In the genomic region with DNA sequence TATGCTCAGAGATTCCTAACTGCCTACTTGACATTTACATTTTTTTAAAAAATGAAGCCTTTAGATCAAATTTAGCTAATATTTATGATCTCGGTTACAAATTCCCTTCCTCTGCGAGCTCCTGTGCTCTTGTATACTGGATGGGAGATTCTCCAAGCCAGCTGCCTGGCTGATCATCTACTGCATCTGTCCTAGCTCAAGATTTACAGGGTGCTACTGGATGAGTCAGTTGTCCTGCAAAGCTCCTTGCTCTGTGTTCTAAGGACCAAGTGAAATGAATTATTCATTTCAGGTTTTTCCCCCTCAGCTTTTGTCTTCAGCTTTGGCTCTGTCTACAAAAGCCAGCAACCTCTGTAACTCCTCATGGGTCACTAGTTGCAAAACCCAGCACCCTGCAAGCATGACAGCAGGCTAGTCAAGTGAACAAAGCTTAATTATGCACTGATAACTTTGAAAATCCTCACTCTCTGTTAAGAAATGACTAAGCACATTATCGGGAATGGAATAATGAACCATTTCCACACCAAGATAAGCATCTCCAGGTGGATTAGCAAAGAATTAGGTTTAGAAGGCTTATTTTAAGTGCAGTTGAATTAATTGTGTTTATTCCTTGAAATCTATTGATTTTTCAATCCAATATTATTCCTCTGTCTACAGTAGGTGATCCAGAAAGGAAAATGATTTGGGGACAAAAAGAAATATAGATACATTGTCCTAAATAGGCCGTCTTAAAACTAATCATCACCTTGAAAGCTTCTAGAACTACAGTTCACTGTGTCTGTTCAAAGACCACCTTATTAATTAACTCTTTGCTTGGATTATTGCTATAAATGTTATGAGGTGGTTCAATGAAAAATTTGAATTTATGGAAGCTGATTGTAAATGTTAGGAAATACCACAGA, we compare ENCODE assay signal across 15 mouse cellular contexts.
DNase-seq lines count a peak whose midpoint lies in the region; ATAC-seq and TF ChIP-seq lines count a peak whose summit lies in the region.
"Had no signal": no experiment of that assay in that cellular context is flagged by ENCODE, and none has a peak within 500 bp of the region (broad histone marks: within the 10 kb centered on the region; RNA-seq: fewer than 3 reads in every experiment).

No protein-coding gene starts in this region.

- H3K9ac ChIP-seq in forebrain, embryonic 13.5 days: no peak overlapping the region
- H3K9ac ChIP-seq in midbrain, embryonic 12.5 days (replicated peaks): no peak overlapping the region
- H3K9ac ChIP-seq in liver, embryonic 12.5 days: no peak overlapping the region
- H3K9ac ChIP-seq: embryonic facial prominence, embryonic 15.5 days; heart, embryonic 15.5 days; limb, embryonic 15.5 days had no signal

- no peaks in the 10 kb centered on the region for H3K36me3 ChIP-seq in forebrain, embryonic 13.5 days (ENCODE audit: poor library complexity, severe bottlenecking)
- H3K36me3 ChIP-seq in forebrain, embryonic 10.5 days (replicated peaks): no peaks in the 10 kb centered on the region
- H3K36me3 ChIP-seq in midbrain, embryonic 12.5 days: no peaks in the 10 kb centered on the region
- H3K36me3 ChIP-seq in liver, embryonic 12.5 days: no peaks in the 10 kb centered on the region
- H3K36me3 ChIP-seq: embryonic facial prominence, embryonic 15.5 days; heart, embryonic 15.5 days; limb, embryonic 15.5 days had no signal

- no peak overlapping the region for H3K4me3 ChIP-seq in forebrain, embryonic 13.5 days
- no peak overlapping the region for H3K4me3 ChIP-seq in forebrain, embryonic 10.5 days
- no peak overlapping the region for H3K4me3 ChIP-seq in midbrain, embryonic 12.5 days
- H3K4me3 ChIP-seq in liver, embryonic 12.5 days: no peak overlapping the region
- H3K4me3 ChIP-seq: embryonic facial prominence, embryonic 15.5 days; heart, embryonic 15.5 days; limb, embryonic 15.5 days; megakaryocyte, embryonic 14.5 days had no signal

- no peak overlapping the region for H3K4me2 ChIP-seq in forebrain, embryonic 13.5 days
- no peak overlapping the region for H3K4me2 ChIP-seq in midbrain, embryonic 12.5 days (replicated peaks)
- no peak overlapping the region for H3K4me2 ChIP-seq in liver, embryonic 12.5 days
- H3K4me2 ChIP-seq: embryonic facial prominence, embryonic 15.5 days; heart, embryonic 15.5 days; limb, embryonic 15.5 days had no signal

- POLR2A ChIA-PET in Patski (lab: Charles Lee): no interaction called here

- no peaks in the 10 kb centered on the region for H3K27me3 ChIP-seq in forebrain, embryonic 13.5 days
- no peaks in the 10 kb centered on the region for H3K27me3 ChIP-seq in forebrain, embryonic 10.5 days (ENCODE audit: poor library complexity, severe bottlenecking)
- peaks cover 32% of the 10 kb centered on the region for H3K27me3 ChIP-seq in Patski
- 0 out of 2 replicates have a peak, but pooled peaks cover 2% of the 10 kb centered on the region for H3K27me3 ChIP-seq in midbrain, embryonic 12.5 days
- H3K27me3 ChIP-seq in liver, embryonic 12.5 days (replicated peaks): no peaks in the 10 kb centered on the region
- H3K27me3 ChIP-seq: embryonic facial prominence, embryonic 15.5 days; heart, embryonic 15.5 days; limb, embryonic 15.5 days; megakaryocyte, embryonic 14.5 days had no signal

- TF ChIP-seq CTCF in Patski (IDR thresholded peaks at IDR 0.05): no peak

- H3K4me1 ChIP-seq in forebrain, embryonic 13.5 days: peaks cover 5% of the 10 kb centered on the region
- H3K4me1 ChIP-seq in forebrain, embryonic 10.5 days: peaks cover 17% of the 10 kb centered on the region
- peaks cover 5% of the 10 kb centered on the region for H3K4me1 ChIP-seq in midbrain, embryonic 12.5 days
- no peaks in the 10 kb centered on the region for H3K4me1 ChIP-seq in liver, embryonic 12.5 days
- H3K4me1 ChIP-seq: embryonic facial prominence, embryonic 15.5 days; heart, embryonic 15.5 days; limb, embryonic 15.5 days; megakaryocyte, embryonic 14.5 days had no signal

- in situ Hi-C loops in Patski (cut with MboI; ENCODE audit: low pct_unique_long_range_greater_than_20kb): no loop called here

- CTCF ChIA-PET in Patski (lab: Charles Lee): interaction anchor here (0.7 to 2.0 kb wide), 5 partner anchors 10 to 35 kb away, joined by 3 to 7 read pairs (median 3); no protein-coding TSS in a partner anchor

- ATAC-seq in forebrain, embryonic 13.5 days: peak; percentile 61; the same call in 1 of the 2 replicates
- ATAC-seq in Patski: peak; percentile 87
- peak; percentile 79 for ATAC-seq in midbrain, embryonic 12.5 days (ENCODE audit: low FRiP score, low read depth)
- ATAC-seq in liver, embryonic 12.5 days: no peak

- no peak overlapping the region for H3K27ac ChIP-seq in forebrain, embryonic 13.5 days
- H3K27ac ChIP-seq in forebrain, embryonic 10.5 days: no peak overlapping the region
- no peak overlapping the region for H3K27ac ChIP-seq in midbrain, embryonic 12.5 days (replicated peaks)
- H3K27ac ChIP-seq in liver, embryonic 12.5 days: no peak overlapping the region
- H3K27ac ChIP-seq: embryonic facial prominence, embryonic 15.5 days; heart, embryonic 15.5 days; limb, embryonic 15.5 days had no signal

- no peaks in the 10 kb centered on the region for H3K9me3 ChIP-seq in forebrain, embryonic 13.5 days (replicated peaks)
- H3K9me3 ChIP-seq in forebrain, embryonic 10.5 days: no peaks in the 10 kb centered on the region
- H3K9me3 ChIP-seq in midbrain, embryonic 12.5 days: no peaks in the 10 kb centered on the region
- no peaks in the 10 kb centered on the region for H3K9me3 ChIP-seq in liver, embryonic 12.5 days (replicated peaks)
- H3K9me3 ChIP-seq: embryonic facial prominence, embryonic 15.5 days; heart, embryonic 15.5 days; limb, embryonic 15.5 days; megakaryocyte, embryonic 14.5 days had no signal

- 31% methylated on average over 4 of the region's 4 CpGs for WGBS in forebrain, embryonic 13.5 days
- WGBS in forebrain, embryonic 10.5 days: 47% methylated on average over 4 of the region's 4 CpGs
- 21% methylated on average over 4 of the region's 4 CpGs for WGBS in midbrain, embryonic 12.5 days
- whole genome bisulfite sequencing in liver, embryonic 12.5 days (ENCODE audit: insufficient replicate concordance): 61% methylated on average over 4 of the region's 4 CpGs

- no peak for DNase-seq in forebrain, embryonic 10.5 days (ENCODE audit: extremely low spot score, low spot score)
- peak; percentile 60 for DNase-seq in Patski (ENCODE audit: low read depth, low spot score)
- peak; percentile 11 for DNase-seq in embryo, embryonic 10 days (ENCODE audit: low spot score)
- DNase-seq in cerebellum, postnatal 10 days: no peak
- DNase-seq: cerebellum, postnatal 25 days; heart, adult 11 months; kidney, adult 8-10 months; right cerebral cortex, postnatal 25 days had no signal

Comparison
In these comparisons a context has a peak if more than half of its experiments do, and no peak if none do; other contexts are left out.
1. DNase-seq: peak in Patski (single experiment) and embryo, embryonic 10 days (single experiment); none in forebrain, embryonic 10.5 days (single experiment) and cerebellum, postnatal 10 days (0 of 2).